Mouse (Mus musculus) small intestine, adult 2 months (tissue): ENCODE results near the gene Akap12.

Experiments
- CTCF ChIP-seq: fragments of 200-500 bp; IDR thresholded peaks from 2 replicates; pipeline ENCODE4 v1.5.1; 2012; ENCODE audit warnings: low read depth, mild to moderate bottlenecking, control low read depth, inconsistent platforms, low read length, moderate library complexity, mixed read lengths; ENCODE audit not compliant: insufficient replicate concordance, insufficient read length; ENCODE audit errors: extremely low read depth
- POLR2A ChIP-seq: fragments of 200-500 bp; IDR thresholded peaks from 2 replicates; pipeline ENCODE4 v1.6.1; 2012; ENCODE audit warnings: low read depth, mild to moderate bottlenecking, control low read depth, inconsistent platforms, low read length, moderate library complexity

DNA sequence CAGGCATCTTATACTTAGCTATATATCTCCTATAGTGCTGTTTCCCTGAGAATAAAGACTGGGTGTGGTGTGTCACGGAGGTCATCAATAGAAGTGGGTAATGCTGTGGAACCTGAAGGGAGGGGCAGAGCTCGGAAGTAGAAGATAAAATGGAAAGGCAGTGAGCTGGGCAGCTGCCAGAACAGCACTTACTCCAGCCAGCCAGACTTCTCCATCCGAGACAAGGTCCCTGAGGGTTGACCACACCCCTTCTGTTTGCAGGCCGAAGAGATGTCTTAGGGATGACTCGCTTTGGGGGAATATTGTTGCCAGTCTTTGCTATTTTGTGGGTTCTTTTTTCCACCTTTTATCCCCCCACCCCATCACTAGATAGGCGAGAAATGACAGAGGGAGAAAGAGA, 11.9 kb downstream of the Akap12 start:
- no peak for TF ChIP-seq CTCF
- TF ChIP-seq POLR2A = no peak
